Mouse (Mus musculus): ENCODE results near the gene Map4. TPM values are rescaled to one million over a fixed set of nuclear protein-coding genes. Genes with fewer than 3 reads are reported as not detected.

Gene Map4
- polyA plus RNA-seq (2015; fragmentation: Nextera tagmentation; extraction: Ambion mirVana), result 56.2 and 62.0 TPM in 2 replicates

GRCm38 (mm10) chr9:109931257-109932171 lies at the start of gene Map4:
Gene Map4, plus strand, starts transcription at chr9:109931460.
- under 1% methylated on average over 89 of the region's 94 CpGs for WGBS
- H3K9ac ChIP-seq, result peak within 1 kb of the TSS; percentile 86
- no peaks in the 10 kb centered on the region for H3K9me3 ChIP-seq (replicated peaks)
- H3K27me3 ChIP-seq, result no peaks in the 10 kb centered on the region
- peak within 1 kb of the TSS; percentile 77 for H3K4me3 ChIP-seq (replicated peaks)
- H3K36me3 ChIP-seq, result no peaks in the 10 kb centered on the region
- H3K4me2 ChIP-seq, result peak within 1 kb of the TSS; percentile 77
- H3K27ac ChIP-seq, result peak within 1 kb of the TSS; percentile 98
- peak; percentile 98 for ATAC-seq (replicated peaks; ENCODE audit: low FRiP score)
- peaks cover 15% of the 10 kb centered on the region for H3K4me1 ChIP-seq

- H3K4me1 ChIP-seq, result no peaks in the 10 kb centered on the region
- no peak overlapping the region for H3K9ac ChIP-seq
- ATAC-seq (replicated peaks; ENCODE audit: low FRiP score), result no peak
- H3K27me3 ChIP-seq, result no peaks in the 10 kb centered on the region
- no peak overlapping the region for H3K4me2 ChIP-seq
- H3K9me3 ChIP-seq (replicated peaks), result no peaks in the 10 kb centered on the region
- H3K27ac ChIP-seq, result no peak overlapping the region
- no peak overlapping the region for H3K4me3 ChIP-seq (replicated peaks)
- WGBS, result 68% methylated on average over 4 of the region's 4 CpGs
- peaks cover 100% of the 10 kb centered on the region for H3K36me3 ChIP-seq
Observed at GRCm38 (mm10) chr9:109886259-109886658, 45.0 kb upstream of the Map4 start.

GRCm38 (mm10) chr9:109887321-109887720 lies 43.9 kb upstream of the Map4 start:
- ATAC-seq (replicated peaks; ENCODE audit: low FRiP score), result no peak
- Histone ChIP-seq H3K4me3 (replicated peaks) (no peak overlapping the region), H3K9me3 (replicated peaks) (no peaks in the 10 kb centered on the region), H3K4me1 (no peaks in the 10 kb centered on the region), H3K9ac (no peak overlapping the region), H3K4me2 (no peak overlapping the region), H3K27ac (no peak overlapping the region), H3K27me3 (no peaks in the 10 kb centered on the region), H3K36me3 (peaks cover 100% of the 10 kb centered on the region)
- WGBS, result 89% methylated on average over 5 of the region's 5 CpGs

- 86% methylated on average over 8 of the region's 8 CpGs for WGBS
- H3K27ac ChIP-seq, result no peak overlapping the region
- H3K4me1 ChIP-seq, result peaks cover 28% of the 10 kb centered on the region
- H3K4me2 ChIP-seq, result no peak overlapping the region
- H3K36me3 ChIP-seq, result peaks cover 81% of the 10 kb centered on the region
- H3K9ac ChIP-seq, result no peak overlapping the region
- no peak overlapping the region for H3K4me3 ChIP-seq (replicated peaks)
- H3K9me3 ChIP-seq (replicated peaks), result no peaks in the 10 kb centered on the region
- H3K27me3 ChIP-seq, result no peaks in the 10 kb centered on the region
- ATAC-seq (replicated peaks; ENCODE audit: low FRiP score), result no peak
Observed at GRCm38 (mm10) chr9:109891501-109891900, 39.8 kb upstream of the Map4 start.

GRCm38 (mm10) chr9:109892651-109893250 lies 38.5 kb upstream of the Map4 start:
- no peaks in the 10 kb centered on the region for H3K27me3 ChIP-seq
- peaks cover 31% of the 10 kb centered on the region for H3K4me1 ChIP-seq
- 65% methylated on average over 5 of the region's 5 CpGs for WGBS
- H3K4me3 ChIP-seq (replicated peaks), result no peak overlapping the region
- H3K4me2 ChIP-seq, result no peak overlapping the region
- no peak overlapping the region for H3K9ac ChIP-seq
- ATAC-seq (replicated peaks; ENCODE audit: low FRiP score), result no peak
- H3K36me3 ChIP-seq, result peaks cover 68% of the 10 kb centered on the region
- 0 out of 2 replicates have a peak overlapping the region, but pooled peaks have one; percentile 89 for H3K27ac ChIP-seq
- H3K9me3 ChIP-seq (replicated peaks), result no peaks in the 10 kb centered on the region

GRCm38 (mm10) chr9:109894413-109895090 lies 36.7 kb upstream of the Map4 start:
- H3K9me3 ChIP-seq (replicated peaks), result no peaks in the 10 kb centered on the region
- no peak overlapping the region; the same call in 1 of the 2 replicates for H3K9ac ChIP-seq
- peak; percentile 90 for ATAC-seq (replicated peaks; ENCODE audit: low FRiP score)
- H3K4me3 ChIP-seq (replicated peaks), result no peak overlapping the region
- H3K27ac ChIP-seq, result peak overlapping the region; percentile 89
- H3K4me2 ChIP-seq, result 0 out of 2 replicates have a peak overlapping the region, but pooled peaks have one; percentile 24
- peaks cover 35% of the 10 kb centered on the region for H3K4me1 ChIP-seq
- no peaks in the 10 kb centered on the region for H3K27me3 ChIP-seq
- H3K36me3 ChIP-seq, result peaks cover 50% of the 10 kb centered on the region
- WGBS, result 13% methylated on average over 6 of the region's 6 CpGs

- Histone ChIP-seq H3K4me2 (0 out of 2 replicates have a peak overlapping the region, but pooled peaks have one; percentile 12), H3K4me1 (peaks cover 39% of the 10 kb centered on the region), H3K27me3 (no peaks in the 10 kb centered on the region), H3K27ac (peak overlapping the region; percentile 89), H3K4me3 (replicated peaks) (no peak overlapping the region), H3K9me3 (replicated peaks) (no peaks in the 10 kb centered on the region), H3K9ac (no peak overlapping the region), H3K36me3 (peaks cover 40% of the 10 kb centered on the region)
- WGBS, result 58% methylated on average over 6 of the region's 6 CpGs
- ATAC-seq (replicated peaks; ENCODE audit: low FRiP score), result peak; percentile 29; the same call in 1 of the 2 replicates
Observed at GRCm38 (mm10) chr9:109895593-109895992, 35.7 kb upstream of the Map4 start.

GRCm38 (mm10) chr9:109896253-109897150 lies 34.8 kb upstream of the Map4 start:
- Histone ChIP-seq H3K36me3 (peaks cover 31% of the 10 kb centered on the region), H3K4me2 (no peak overlapping the region), H3K9ac (no peak overlapping the region), H3K9me3 (replicated peaks) (no peaks in the 10 kb centered on the region), H3K4me1 (peaks cover 39% of the 10 kb centered on the region), H3K4me3 (replicated peaks) (no peak overlapping the region), H3K27ac (peak overlapping the region; percentile 89; the same call in 1 of the 2 replicates), H3K27me3 (no peaks in the 10 kb centered on the region)
- WGBS, result 81% methylated on average over 8 of the region's 8 CpGs
- no peak for ATAC-seq (replicated peaks; ENCODE audit: low FRiP score)

- Histone ChIP-seq H3K27ac (0 out of 2 replicates have a peak overlapping the region, but pooled peaks have one; percentile 45), H3K9me3 (replicated peaks) (no peaks in the 10 kb centered on the region), H3K27me3 (no peaks in the 10 kb centered on the region), H3K36me3 (peaks cover 16% of the 10 kb centered on the region), H3K9ac (no peak overlapping the region), H3K4me3 (replicated peaks) (no peak overlapping the region), H3K4me2 (no peak overlapping the region), H3K4me1 (peaks cover 37% of the 10 kb centered on the region)
- WGBS, result 35% methylated on average over 2 of the region's 2 CpGs
- ATAC-seq (replicated peaks; ENCODE audit: low FRiP score), result no peak
Observed at GRCm38 (mm10) chr9:109898027-109898426, 33.2 kb upstream of the Map4 start.

- Histone ChIP-seq H3K4me1 (peaks cover 24% of the 10 kb centered on the region), H3K27ac (0 out of 2 replicates have a peak overlapping the region, but pooled peaks have one; percentile 28), H3K9ac (no peak overlapping the region), H3K4me3 (replicated peaks) (no peak overlapping the region), H3K4me2 (no peak overlapping the region), H3K9me3 (replicated peaks) (no peaks in the 10 kb centered on the region), H3K27me3 (no peaks in the 10 kb centered on the region), H3K36me3 (peaks cover 4% of the 10 kb centered on the region; the same call in 1 of the 2 replicates)
- 60% methylated on average over 10 of the region's 15 CpGs for WGBS
- no peak for ATAC-seq (replicated peaks; ENCODE audit: low FRiP score)
Observed at GRCm38 (mm10) chr9:109899361-109899760, 31.9 kb upstream of the Map4 start.

GRCm38 (mm10) chr9:109899774-109900173 lies 31.5 kb upstream of the Map4 start:
- no peak overlapping the region for H3K4me3 ChIP-seq (replicated peaks)
- peaks cover 21% of the 10 kb centered on the region for H3K4me1 ChIP-seq
- H3K9me3 ChIP-seq (replicated peaks), result no peaks in the 10 kb centered on the region
- H3K36me3 ChIP-seq, result peaks cover 4% of the 10 kb centered on the region; the same call in 1 of the 2 replicates
- no peaks in the 10 kb centered on the region for H3K27me3 ChIP-seq
- no peak overlapping the region for H3K4me2 ChIP-seq
- no peak overlapping the region for H3K9ac ChIP-seq
- WGBS, result 59% methylated on average over 8 of the region's 8 CpGs
- ATAC-seq (replicated peaks; ENCODE audit: low FRiP score), result no peak
- H3K27ac ChIP-seq, result 0 out of 2 replicates have a peak overlapping the region, but pooled peaks have one; percentile 28

Data from kidney, embryonic 15.5 days (tissue).